Comparison of ENCODE assay signal across 13 mouse cellular contexts in the genomic region with DNA sequence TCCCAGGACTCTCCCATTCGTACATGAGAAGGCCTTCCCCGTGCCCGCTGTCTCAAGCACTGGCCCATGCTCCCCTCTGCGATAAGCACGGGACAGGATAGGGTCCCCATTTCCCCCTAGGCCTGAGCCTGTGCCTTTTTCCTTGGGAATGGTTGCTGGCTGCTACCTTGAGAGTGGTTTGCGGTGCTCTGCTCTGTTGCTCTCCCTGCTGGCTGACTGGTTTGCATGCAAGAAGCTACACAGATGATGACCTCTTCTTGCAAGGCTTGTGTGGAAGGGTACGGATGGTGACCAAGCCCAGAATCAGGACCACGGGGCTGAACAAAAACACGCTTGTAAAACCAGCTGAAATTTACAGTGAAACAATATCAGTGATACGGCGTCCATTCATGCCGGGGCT.
DNase-seq lines count a peak whose midpoint lies in the region; TF ChIP-seq lines count a peak whose summit lies in the region.
"Had no signal": no experiment of that assay in that cellular context is flagged by ENCODE, and none has a peak within 500 bp of the region (broad histone marks: within the 10 kb centered on the region; RNA-seq: fewer than 3 reads in every experiment).

No protein-coding gene starts in this region.

- DNase-seq in cerebellum, postnatal 25 days = peak; percentile 47 to 53
- no peak for DNase-seq in cerebellum, adult 8-10 months
- DNase-seq in layer of hippocampus, adult 2 months (ENCODE audit: low spot score in 2 of 2) = no peak
- no peak for DNase-seq in layer of hippocampus, postnatal 36 days
- DNase-seq in testis, postnatal 14 days (ENCODE audit: low spot score) = no peak
- DNase-seq in urinary bladder, postnatal 14 days (ENCODE audit: low spot score) = no peak
- DNase-seq: adrenal gland, postnatal 10 days; heart, postnatal 10 days; kidney, adult 9 months had no signal

- no peak overlapping the region for H3K4me3 ChIP-seq in layer of hippocampus, adult 2 months
- H3K4me3 ChIP-seq in testis, adult 2 months (ENCODE audit: control insufficient read depth, low read depth, low read length) = no peak overlapping the region
- H3K4me3 ChIP-seq: limb, embryonic 12.5 days; lung, embryonic 15.5 days had no signal

- H3K36me3 ChIP-seq in testis, adult 2 months (ENCODE audit: control insufficient read depth, insufficient read depth, low read length) = no peaks in the 10 kb centered on the region; the same call in 1 of the 2 replicates

- TF ChIP-seq CTCF in layer of hippocampus, adult 2 months (conservative IDR thresholded peaks at IDR 0.05) = peak; percentile 61
- peak; percentile 11; the same call in 1 of the 2 replicates for TF ChIP-seq CTCF in testis, adult 2 months (IDR thresholded peaks at IDR 0.05; ENCODE audit: control insufficient read depth, insufficient read depth, insufficient replicate concordance, low read depth, low read length)

- no peaks in the 10 kb centered on the region for H3K27me3 ChIP-seq in testis, adult 2 months (ENCODE audit: control insufficient read depth, insufficient read depth, low read length)
- H3K27me3 ChIP-seq: limb, embryonic 12.5 days; lung, embryonic 15.5 days had no signal

- no peak for TF ChIP-seq POLR2A in testis, adult 2 months (IDR thresholded peaks at IDR 0.05; ENCODE audit: control insufficient read depth, low read depth, low read length)

- no peak overlapping the region for H3K27ac ChIP-seq in layer of hippocampus, adult 2 months
- no peak overlapping the region for H3K27ac ChIP-seq in testis, adult 2 months (ENCODE audit: control insufficient read depth, insufficient read depth, low read depth, low read length)
- H3K27ac ChIP-seq: hindbrain, embryonic 14.5 days; limb, embryonic 12.5 days; lung, embryonic 15.5 days had no signal

- H3K4me1 ChIP-seq in testis, adult 2 months (ENCODE audit: control insufficient read depth, insufficient read depth, low read length) = no peaks in the 10 kb centered on the region; the same call in 1 of the 2 replicates
- H3K4me1 ChIP-seq: limb, embryonic 12.5 days had no signal

Comparison
In these comparisons a context has a peak if more than half of its experiments do, and no peak if none do; other contexts are left out.
1. DNase-seq: peak in cerebellum, postnatal 25 days (2 of 2); none in cerebellum, adult 8-10 months (single experiment), layer of hippocampus, adult 2 months (0 of 2), layer of hippocampus, postnatal 36 days (0 of 2), testis, postnatal 14 days (single experiment) and urinary bladder, postnatal 14 days (single experiment).